21 mouse cellular contexts compared by ENCODE assay signal in genomic region chr11:50200613-50201012, GRCm38 (mm10). TPM values are rescaled to one million over a fixed set of nuclear protein-coding genes. Genes with fewer than 3 reads are reported as not detected.
DNase-seq lines count a peak whose midpoint lies in the region; ATAC-seq and TF ChIP-seq lines count a peak whose summit lies in the region.
"Had no signal": no experiment of that assay in that cellular context is flagged by ENCODE, and none has a peak within 500 bp of the region (broad histone marks: within the 10 kb centered on the region; RNA-seq: fewer than 3 reads in every experiment).

No protein-coding gene starts in this region.

- TF ChIP-seq POLR2A in cerebellum, adult 2 months (IDR thresholded peaks at IDR 0.05; ENCODE audit: borderline replicate concordance, insufficient read depth, low read length): no peak

- no peak overlapping the region for H3K4me2 ChIP-seq in liver, postnatal 0 days (ENCODE audit: low read depth, low read length)
- H3K4me2 ChIP-seq: embryonic facial prominence, embryonic 15.5 days; hindbrain, embryonic 13.5 days; intestine, embryonic 15.5 days; limb, embryonic 12.5 days; neural tube, embryonic 12.5 days had no signal

- no peak for TF ChIP-seq EP300 in liver, postnatal 0 days (IDR thresholded peaks at IDR 0.05; ENCODE audit: low read depth)

- no peak overlapping the region for H3K9ac ChIP-seq in liver, postnatal 0 days (replicated peaks)
- H3K9ac ChIP-seq: embryonic facial prominence, embryonic 15.5 days; hindbrain, embryonic 13.5 days; intestine, embryonic 15.5 days; limb, embryonic 12.5 days; neural tube, embryonic 12.5 days had no signal

- DNase-seq in layer of hippocampus, adult 2 months (ENCODE audit: low spot score in 2 of 2): no peak
- DNase-seq in layer of hippocampus, adult 8-10 months (ENCODE audit: low spot score in 2 of 2): no peak
- DNase-seq in MN1 (ENCODE audit: low spot score): peak; percentile 78
- peak; percentile 78 for DNase-seq in liver, postnatal 0 days
- DNase-seq in cerebellum, adult 2 months: no peak
- no peak for DNase-seq in embryonic facial prominence, embryonic 10.5 days (ENCODE audit: low spot score)
- DNase-seq in kidney, adult 11 months: no peak
- DNase-seq: adrenal gland, postnatal 10 days; cerebellum, adult 18-20 months; gastrocnemius, postnatal 25 days; heart, postnatal 14 days; kidney, postnatal 10 days; right cerebral cortex, postnatal 14 days; thymus, postnatal 14 days had no signal

- TF ChIP-seq CTCF in layer of hippocampus, adult 2 months (conservative IDR thresholded peaks at IDR 0.05): no peak
- no peak for TF ChIP-seq CTCF in liver, postnatal 0 days (IDR thresholded peaks at IDR 0.05; ENCODE audit: low read depth)
- no peak for TF ChIP-seq CTCF in cerebellum, adult 2 months (IDR thresholded peaks at IDR 0.05; ENCODE audit: borderline replicate concordance, insufficient read depth, low read depth, low read length)

- peak; percentile 39 for ATAC-seq in liver, postnatal 0 days
- ATAC-seq in megakaryocyte progenitor cell, adult 5-6 weeks (replicated peaks; ENCODE audit: poor library complexity): peak; percentile 94
- ATAC-seq: intestine, embryonic 15.5 days; midbrain, embryonic 16.5 days had no signal

- no peak overlapping the region for H3K4me3 ChIP-seq in layer of hippocampus, adult 2 months
- no peak overlapping the region for H3K4me3 ChIP-seq in liver, postnatal 0 days (ENCODE audit: low read depth, low read length)
- H3K4me3 ChIP-seq in cerebellum, adult 2 months (replicated peaks; ENCODE audit: insufficient read depth, low read depth, low read length): no peak overlapping the region
- H3K4me3 ChIP-seq in embryonic facial prominence, embryonic 10.5 days: no peak overlapping the region
- H3K4me3 ChIP-seq: embryonic facial prominence, embryonic 15.5 days; hindbrain, embryonic 13.5 days; intestine, embryonic 15.5 days; limb, embryonic 12.5 days; neural tube, embryonic 12.5 days had no signal

- H3K9me3 ChIP-seq in liver, postnatal 0 days (ENCODE audit: low read length): no peaks in the 10 kb centered on the region
- H3K9me3 ChIP-seq in embryonic facial prominence, embryonic 10.5 days: no peaks in the 10 kb centered on the region
- H3K9me3 ChIP-seq: embryonic facial prominence, embryonic 15.5 days; hindbrain, embryonic 13.5 days; intestine, embryonic 15.5 days; limb, embryonic 12.5 days; neural tube, embryonic 12.5 days had no signal

- 54% methylated on average over 8 of the region's 8 CpGs for WGBS in liver, postnatal 0 days (ENCODE audit: insufficient replicate concordance)
- 31% methylated on average over 8 of the region's 8 CpGs for WGBS in cerebellum, adult 2 months
- WGBS in embryonic facial prominence, embryonic 10.5 days: 94% methylated on average over 8 of the region's 8 CpGs

- H3K4me1 ChIP-seq in liver, postnatal 0 days (ENCODE audit: insufficient read depth): peaks cover 19% of the 10 kb centered on the region
- peaks cover 3% of the 10 kb centered on the region; the same call in 1 of the 2 replicates for H3K4me1 ChIP-seq in cerebellum, adult 2 months (ENCODE audit: control insufficient read depth, insufficient read depth, low read length)
- H3K4me1 ChIP-seq in embryonic facial prominence, embryonic 10.5 days: no peaks in the 10 kb centered on the region
- H3K4me1 ChIP-seq: embryonic facial prominence, embryonic 15.5 days; hindbrain, embryonic 13.5 days; intestine, embryonic 15.5 days; limb, embryonic 12.5 days; neural tube, embryonic 12.5 days had no signal

- peaks cover 72% of the 10 kb centered on the region for H3K36me3 ChIP-seq in liver, postnatal 0 days (replicated peaks; ENCODE audit: insufficient read depth, low read length)
- peaks cover 99% of the 10 kb centered on the region for H3K36me3 ChIP-seq in embryonic facial prominence, embryonic 10.5 days (replicated peaks)

- H3K27me3 ChIP-seq in liver, postnatal 0 days (ENCODE audit: insufficient read depth, low read length): no peaks in the 10 kb centered on the region
- no peaks in the 10 kb centered on the region for H3K27me3 ChIP-seq in cerebellum, adult 2 months (ENCODE audit: control insufficient read depth, insufficient read depth, low read length)
- H3K27me3 ChIP-seq in embryonic facial prominence, embryonic 10.5 days (replicated peaks; ENCODE audit: low read depth, poor library complexity, severe bottlenecking): no peaks in the 10 kb centered on the region
- H3K27me3 ChIP-seq: embryonic facial prominence, embryonic 15.5 days; hindbrain, embryonic 13.5 days; intestine, embryonic 15.5 days; limb, embryonic 12.5 days; neural tube, embryonic 12.5 days had no signal

- H3K27ac ChIP-seq in layer of hippocampus, adult 2 months: peak overlapping the region; percentile 9; the same call in 1 of the 2 replicates
- H3K27ac ChIP-seq in liver, postnatal 0 days (ENCODE audit: low read depth): peak overlapping the region; percentile 75
- H3K27ac ChIP-seq in cerebellum, adult 2 months (ENCODE audit: insufficient read depth, low read length): no peak overlapping the region
- no peak overlapping the region for H3K27ac ChIP-seq in embryonic facial prominence, embryonic 10.5 days (replicated peaks)
- H3K27ac ChIP-seq: embryonic facial prominence, embryonic 15.5 days; hindbrain, embryonic 13.5 days; intestine, embryonic 15.5 days; limb, embryonic 12.5 days; neural tube, embryonic 12.5 days had no signal

RNA-seq across cellular contexts. Expression of gene Sqstm1, which starts 10.0 kb away (rescaled TPM):
- total RNA-seq in layer of hippocampus, adult 2 months (2021): 100 to 1,000 TPM; 444 to 465 TPM
- 100 to 1,000 TPM; 473 to 497 (median 477) TPM for total RNA-seq in layer of hippocampus, adult 8-10 months (2022)
- 154 and 172 TPM in 2 replicates for polyA plus RNA-seq in liver, postnatal 0 days (2015; fragmentation: Nextera tagmentation; extraction: Ambion mirVana)
- total RNA-seq in megakaryocyte progenitor cell, adult 5-6 weeks (2015): 42.7 and 49.3 TPM in 2 replicates
- total RNA-seq in megakaryocyte progenitor cell, adult 5-6 weeks (2017): 207 and 220 TPM in 2 replicates
- 377 and 381 TPM in 2 replicates for polyA plus RNA-seq in cerebellum, adult 2 months (2012; rRNA removed)
- 130 and 131 TPM in 2 replicates for polyA plus RNA-seq in embryonic facial prominence, embryonic 10.5 days (2016; fragmentation: Nextera tagmentation; extraction: Ambion mirVana)

RNA-seq across cellular contexts. Expression of gene Mgat4b, which starts 10.1 kb away (rescaled TPM):
- 10 to 100 TPM; 91.2 to 93.0 TPM for total RNA-seq in layer of hippocampus, adult 2 months (2021)
- total RNA-seq in layer of hippocampus, adult 8-10 months (2022): 10 to 100 TPM; 73.7 to 78.1 (median 76.2) TPM
- 17.2 and 18.6 TPM in 2 replicates for polyA plus RNA-seq in liver, postnatal 0 days (2015; fragmentation: Nextera tagmentation; extraction: Ambion mirVana)
- 17.4 and 18.9 TPM in 2 replicates for total RNA-seq in megakaryocyte progenitor cell, adult 5-6 weeks (2015)
- 10.8 and 16.2 TPM in 2 replicates for total RNA-seq in megakaryocyte progenitor cell, adult 5-6 weeks (2017)
- polyA plus RNA-seq in cerebellum, adult 2 months (2012; rRNA removed): 65.1 and 68.9 TPM in 2 replicates
- polyA plus RNA-seq in embryonic facial prominence, embryonic 10.5 days (2016; fragmentation: Nextera tagmentation; extraction: Ambion mirVana): 22.6 and 23.5 TPM in 2 replicates

RNA-seq across cellular contexts. Expression of gene Mrnip, which starts 26.4 kb away (rescaled TPM):
- 10 to 100 TPM; 12.7 to 15.8 TPM for total RNA-seq in layer of hippocampus, adult 2 months (2021)
- total RNA-seq in layer of hippocampus, adult 8-10 months (2022): 10 to 100 TPM; 14.0 to 16.9 (median 15.4) TPM
- 5.0 and 5.1 TPM in 2 replicates for polyA plus RNA-seq in liver, postnatal 0 days (2015; fragmentation: Nextera tagmentation; extraction: Ambion mirVana)
- 18.8 and 20.0 TPM in 2 replicates for total RNA-seq in megakaryocyte progenitor cell, adult 5-6 weeks (2015)
- total RNA-seq in megakaryocyte progenitor cell, adult 5-6 weeks (2017): 14.6 and 16.5 TPM in 2 replicates
- 22.5 and 24.2 TPM in 2 replicates for polyA plus RNA-seq in cerebellum, adult 2 months (2012; rRNA removed)
- 24.1 and 27.3 TPM in 2 replicates for polyA plus RNA-seq in embryonic facial prominence, embryonic 10.5 days (2016; fragmentation: Nextera tagmentation; extraction: Ambion mirVana)

RNA-seq across cellular contexts. Expression of gene Ltc4s, which starts 37.8 kb away (rescaled TPM):
- 1 to 10 TPM; 6.8 to 9.3 TPM for total RNA-seq in layer of hippocampus, adult 2 months (2021)
- total RNA-seq in layer of hippocampus, adult 8-10 months (2022): 10 to 100 TPM in 2 of 4 experiments, 1 to 10 TPM in 2; 6.2 to 23.4 (median 10.7) TPM
- 0.68 and 0.89 TPM in 2 replicates for polyA plus RNA-seq in liver, postnatal 0 days (2015; fragmentation: Nextera tagmentation; extraction: Ambion mirVana)
- 0.74 and 1.1 TPM in 2 replicates for total RNA-seq in megakaryocyte progenitor cell, adult 5-6 weeks (2015)
- 1.4 TPM in 1 of 2 replicates, not detected in the other for total RNA-seq in megakaryocyte progenitor cell, adult 5-6 weeks (2017)
- 9.0 and 12.8 TPM in 2 replicates for polyA plus RNA-seq in cerebellum, adult 2 months (2012; rRNA removed)
- 0.75 and 1.4 TPM in 2 replicates for polyA plus RNA-seq in embryonic facial prominence, embryonic 10.5 days (2016; fragmentation: Nextera tagmentation; extraction: Ambion mirVana)

Comparison
In these comparisons a context has a peak if more than half of its experiments do, and no peak if none do; other contexts are left out.
1. DNase-seq: peak in MN1 (single experiment) and liver, postnatal 0 days (single experiment); none in layer of hippocampus, adult 2 months (0 of 2), layer of hippocampus, adult 8-10 months (0 of 2), cerebellum, adult 2 months (0 of 2), embryonic facial prominence, embryonic 10.5 days (single experiment) and kidney, adult 11 months (single experiment).
2. H3K27ac ChIP-seq: peak in layer of hippocampus, adult 2 months (single experiment) and liver, postnatal 0 days (single experiment); none in cerebellum, adult 2 months (single experiment) and embryonic facial prominence, embryonic 10.5 days (single experiment).